13 mouse cellular contexts compared by ENCODE assay signal in genomic region chr2:146576298-146576905, GRCm38 (mm10).
DNase-seq lines count a peak whose midpoint lies in the region; ATAC-seq and TF ChIP-seq lines count a peak whose summit lies in the region.
"Had no signal": no experiment of that assay in that cellular context is flagged by ENCODE, and none has a peak within 500 bp of the region (broad histone marks: within the 10 kb centered on the region; RNA-seq: fewer than 3 reads in every experiment).

No protein-coding gene starts in this region.

- H3K4me1 ChIP-seq in embryonic facial prominence, embryonic 13.5 days = peaks cover 11% of the 10 kb centered on the region
- peaks cover 22% of the 10 kb centered on the region for H3K4me1 ChIP-seq in embryonic facial prominence, embryonic 10.5 days
- H3K4me1 ChIP-seq in liver, embryonic 14.5 days (replicated peaks; ENCODE audit: control insufficient read depth in 2 of 2, insufficient read depth in 2 of 2, low read length in 1 of 2) = peaks cover 0 to 10% of the 10 kb centered on the region in 2 experiments; a peak in 2 of 4 replicates
- 0 out of 2 replicates have a peak, but pooled peaks cover 7% of the 10 kb centered on the region for H3K4me1 ChIP-seq in liver, embryonic 12.5 days

- H3K4me3 ChIP-seq in embryonic facial prominence, embryonic 13.5 days = no peak overlapping the region
- H3K4me3 ChIP-seq in embryonic facial prominence, embryonic 10.5 days = no peak overlapping the region
- no peak overlapping the region for H3K4me3 ChIP-seq in liver, embryonic 14.5 days (ENCODE audit: insufficient read depth in 1 of 2, low read depth in 2 of 2, low read length in 2 of 2)
- no peak overlapping the region for H3K4me3 ChIP-seq in liver, embryonic 12.5 days
- H3K4me3 ChIP-seq: erythroblast, embryonic 14.5 days; layer of hippocampus, adult 2 months; neural tube, embryonic 15.5 days had no signal

- H3K4me2 ChIP-seq in embryonic facial prominence, embryonic 13.5 days = no peak overlapping the region
- no peak overlapping the region for H3K4me2 ChIP-seq in liver, embryonic 14.5 days (ENCODE audit: low read depth)
- H3K4me2 ChIP-seq in liver, embryonic 12.5 days = no peak overlapping the region
- H3K4me2 ChIP-seq: neural tube, embryonic 15.5 days had no signal

- H3K27ac ChIP-seq in embryonic facial prominence, embryonic 13.5 days = 0 out of 2 replicates have a peak overlapping the region, but pooled peaks have one; percentile 12
- H3K27ac ChIP-seq in embryonic facial prominence, embryonic 10.5 days (replicated peaks) = no peak overlapping the region
- no peak overlapping the region for H3K27ac ChIP-seq in liver, embryonic 14.5 days
- H3K27ac ChIP-seq in liver, embryonic 12.5 days = no peak overlapping the region; the same call in 1 of the 2 replicates
- H3K27ac ChIP-seq: layer of hippocampus, adult 2 months had no signal

- no peaks in the 10 kb centered on the region for H3K36me3 ChIP-seq in embryonic facial prominence, embryonic 13.5 days
- no peaks in the 10 kb centered on the region for H3K36me3 ChIP-seq in embryonic facial prominence, embryonic 10.5 days (replicated peaks)
- H3K36me3 ChIP-seq in liver, embryonic 14.5 days (replicated peaks; ENCODE audit: control insufficient read depth, insufficient read depth, low read depth) = no peaks in the 10 kb centered on the region
- H3K36me3 ChIP-seq in liver, embryonic 12.5 days = no peaks in the 10 kb centered on the region
- H3K36me3 ChIP-seq: neural tube, embryonic 15.5 days had no signal

- no peak for DNase-seq in embryonic facial prominence, embryonic 10.5 days (ENCODE audit: low spot score)
- DNase-seq in liver, embryonic 14.5 days (ENCODE audit: low read depth in 3 of 3, low spot score in 3 of 3) = no peak
- peak; percentile 59 to 79 for DNase-seq in kidney, postnatal 36 days
- no peak for DNase-seq in frontal cortex, adult 2 months (ENCODE audit: extremely low spot score in 1 of 2, low spot score in 1 of 2)
- no peak for DNase-seq in spleen, adult 12 weeks (ENCODE audit: low spot score)
- no peak for DNase-seq in left cerebral cortex, adult 8-10 months (ENCODE audit: low spot score in 2 of 2)
- DNase-seq: cerebellum, adult 11-12 months; thymus, postnatal 4 days had no signal

- TF ChIP-seq EP300 in liver, embryonic 14.5 days (IDR thresholded peaks at IDR 0.05; ENCODE audit: low read depth) = no peak

- no peaks in the 10 kb centered on the region for H3K27me3 ChIP-seq in embryonic facial prominence, embryonic 13.5 days
- H3K27me3 ChIP-seq in embryonic facial prominence, embryonic 10.5 days (replicated peaks; ENCODE audit: low read depth, poor library complexity, severe bottlenecking) = no peaks in the 10 kb centered on the region
- H3K27me3 ChIP-seq in liver, embryonic 14.5 days (ENCODE audit: control insufficient read depth, insufficient read depth, low read length) = no peaks in the 10 kb centered on the region
- H3K27me3 ChIP-seq in liver, embryonic 12.5 days (replicated peaks) = no peaks in the 10 kb centered on the region
- H3K27me3 ChIP-seq: neural tube, embryonic 15.5 days had no signal

- 32% methylated on average over 4 of the region's 4 CpGs for WGBS in embryonic facial prominence, embryonic 13.5 days
- WGBS in embryonic facial prominence, embryonic 10.5 days = 54% methylated on average over 4 of the region's 4 CpGs
- 24% methylated on average over 4 of the region's 4 CpGs for WGBS in liver, embryonic 14.5 days (ENCODE audit: insufficient replicate concordance)
- WGBS in liver, embryonic 12.5 days (ENCODE audit: insufficient replicate concordance) = 30% methylated on average over 4 of the region's 4 CpGs

- ATAC-seq in embryonic facial prominence, embryonic 13.5 days (ENCODE audit: insufficient number of reproducible peaks, insufficient read depth, low FRiP score, low TSS enrichment, low read depth) = no peak
- ATAC-seq in liver, embryonic 14.5 days (ENCODE audit: insufficient read depth) = peak; percentile 28; the same call in 1 of the 2 replicates
- ATAC-seq in liver, embryonic 12.5 days = no peak

- no peak for TF ChIP-seq CTCF in liver, embryonic 14.5 days (IDR thresholded peaks at IDR 0.05; ENCODE audit: low read depth)

- H3K9ac ChIP-seq in embryonic facial prominence, embryonic 13.5 days = no peak overlapping the region
- H3K9ac ChIP-seq in liver, embryonic 14.5 days (replicated peaks) = no peak overlapping the region
- H3K9ac ChIP-seq in liver, embryonic 12.5 days = no peak overlapping the region
- H3K9ac ChIP-seq: neural tube, embryonic 15.5 days had no signal

- H3K9me3 ChIP-seq in embryonic facial prominence, embryonic 13.5 days = no peaks in the 10 kb centered on the region
- H3K9me3 ChIP-seq in embryonic facial prominence, embryonic 10.5 days = no peaks in the 10 kb centered on the region
- no peaks in the 10 kb centered on the region for H3K9me3 ChIP-seq in liver, embryonic 14.5 days (ENCODE audit: control insufficient read depth, low read length)
- no peaks in the 10 kb centered on the region for H3K9me3 ChIP-seq in liver, embryonic 12.5 days (replicated peaks)
- H3K9me3 ChIP-seq: neural tube, embryonic 15.5 days had no signal

Comparison
In these comparisons a context has a peak if more than half of its experiments do, and no peak if none do; other contexts are left out.
1. DNase-seq: peak in kidney, postnatal 36 days (2 of 2); none in embryonic facial prominence, embryonic 10.5 days (single experiment), liver, embryonic 14.5 days (0 of 3), frontal cortex, adult 2 months (0 of 2), spleen, adult 12 weeks (single experiment) and left cerebral cortex, adult 8-10 months (0 of 2).